Mouse (Mus musculus): ENCODE results near the gene Zswim3.
A peak's percentile ranks its signal among the peaks of the same experiment; 100 is the strongest.
"Not testable (repeated sequence)": the region's sequence is repeated elsewhere in the genome, so short reads cannot be mapped to it uniquely, and the experiment has no call there.

Zswim3 gene

GRCm38 (mm10) chr2:164856309-164857100, 51.6 kb downstream of the Zswim3 start:
- no peak for DNase-seq (ENCODE audit: low spot score)

- no peak for DNase-seq (ENCODE audit: low spot score)
Measured at GRCm38 (mm10) chr2:164857101-164857821, 52.4 kb downstream of the Zswim3 start, which contains the start of gene Pltp. Gene Pltp, minus strand, starts transcription at chr2:164857711.

- DNase-seq (ENCODE audit: low spot score): no peak
Measured at GRCm38 (mm10) chr2:164857842-164858553, 53.1 kb downstream of the Zswim3 start.

GRCm38 (mm10) chr2:164859155-164859554, 54.3 kb downstream of the Zswim3 start:
- no peak for DNase-seq (ENCODE audit: low spot score)

- no peak for DNase-seq (ENCODE audit: low spot score)
Measured at GRCm38 (mm10) chr2:164859640-164860432, 54.9 kb downstream of the Zswim3 start.

GRCm38 (mm10) chr2:164861094-164861493, 56.2 kb downstream of the Zswim3 start:
- DNase-seq (ENCODE audit: low spot score): no peak

GRCm38 (mm10) chr2:164862179-164862861, 57.4 kb downstream of the Zswim3 start:
- DNase-seq (ENCODE audit: low spot score): peak; percentile 58

GRCm38 (mm10) chr2:164863411-164863810, 58.5 kb downstream of the Zswim3 start:
- not testable (repeated sequence) for DNase-seq (ENCODE audit: low spot score)

GRCm38 (mm10) chr2:164864593-164864992, 59.7 kb downstream of the Zswim3 start:
- DNase-seq (ENCODE audit: low spot score): no peak

GRCm38 (mm10) chr2:164866741-164867551, 62.0 kb downstream of the Zswim3 start:
- DNase-seq (ENCODE audit: low spot score): peak; percentile 52

GRCm38 (mm10) chr2:164867566-164867965, 62.7 kb downstream of the Zswim3 start:
- DNase-seq (ENCODE audit: low spot score): no peak

GRCm38 (mm10) chr2:164868491-164868890, 63.6 kb downstream of the Zswim3 start:
- DNase-seq (ENCODE audit: low spot score): no peak
